Mouse (Mus musculus): ENCODE results near the gene Slc22a28. TPM values are rescaled to one million over a fixed set of nuclear protein-coding genes. Genes with fewer than 3 reads are reported as not detected.
"Not testable (repeated sequence)": the region's sequence is repeated elsewhere in the genome, so short reads cannot be mapped to it uniquely, and the experiment has no call there.

Gene Slc22a28
- not detected for total RNA-seq (2021)
- long read RNA-seq, experiment 1, result 0 reads
- long read RNA-seq, experiment 2, result 0 reads

DNA sequence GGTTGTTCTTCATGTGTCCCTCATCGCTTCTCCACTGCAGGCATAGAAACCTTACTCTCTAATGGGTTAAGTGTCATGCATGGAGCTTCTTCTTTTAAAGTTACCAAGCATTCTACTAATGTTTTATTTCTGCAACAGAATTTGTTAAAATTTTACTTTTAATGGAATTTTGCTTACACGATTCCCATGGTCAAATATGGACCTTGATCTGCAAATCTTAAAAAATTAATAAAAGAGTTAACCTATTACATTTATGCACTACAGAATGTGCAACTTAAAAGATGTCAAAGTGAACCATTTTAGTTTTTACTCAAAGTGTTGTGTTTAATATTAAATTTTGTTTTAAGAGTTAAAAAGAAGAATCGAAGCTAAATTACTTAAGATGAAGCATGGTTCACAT is at the start of gene Slc22a28:
TSS of gene Slc22a28 (minus strand) at position 102 of the 400 bp plus-strand sequence.
- DNase-seq; intact Hi-C loops (cut with DNase I; ENCODE audit: low total_unique reads): not testable (repeated sequence)

DNA sequence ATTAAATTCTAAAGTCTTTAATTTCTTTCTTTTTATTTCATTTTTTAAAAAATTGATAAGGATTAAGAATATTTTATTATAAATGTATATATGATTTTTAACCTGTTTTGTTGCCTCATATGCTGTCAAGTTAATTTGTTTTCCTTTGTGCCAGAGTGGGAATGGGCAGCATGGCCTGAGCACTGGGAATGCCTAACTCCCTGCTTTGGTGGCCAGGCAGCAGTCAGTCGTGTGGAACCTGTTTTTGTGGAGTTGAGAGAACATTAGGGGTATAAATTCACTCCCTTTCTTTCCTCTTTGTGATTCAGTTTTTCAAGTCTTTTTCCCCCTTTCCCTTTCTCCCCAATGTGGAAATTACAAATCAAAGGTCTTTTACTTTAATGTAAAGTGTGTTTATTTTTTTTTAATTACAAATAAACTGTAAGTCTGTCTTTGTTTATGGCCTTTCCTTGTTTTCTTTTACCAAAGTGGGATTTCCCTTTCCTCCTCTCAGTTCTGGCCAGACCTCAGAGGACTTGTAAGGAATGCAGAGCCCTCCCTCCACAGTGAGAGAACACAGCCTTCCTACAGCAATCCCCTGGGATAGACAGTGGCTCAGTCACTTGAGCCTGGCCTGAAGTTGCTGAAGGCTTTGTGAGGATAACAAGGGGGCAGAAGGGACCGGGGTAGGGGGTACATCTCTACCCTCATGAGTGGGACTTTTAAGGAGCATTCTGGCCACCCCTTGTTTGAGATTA is 17.2 kb upstream of the Slc22a28 start:
- intact Hi-C loops (cut with DNase I; ENCODE audit: low total_unique reads), result no loop called here
- no peak for DNase-seq

DNA sequence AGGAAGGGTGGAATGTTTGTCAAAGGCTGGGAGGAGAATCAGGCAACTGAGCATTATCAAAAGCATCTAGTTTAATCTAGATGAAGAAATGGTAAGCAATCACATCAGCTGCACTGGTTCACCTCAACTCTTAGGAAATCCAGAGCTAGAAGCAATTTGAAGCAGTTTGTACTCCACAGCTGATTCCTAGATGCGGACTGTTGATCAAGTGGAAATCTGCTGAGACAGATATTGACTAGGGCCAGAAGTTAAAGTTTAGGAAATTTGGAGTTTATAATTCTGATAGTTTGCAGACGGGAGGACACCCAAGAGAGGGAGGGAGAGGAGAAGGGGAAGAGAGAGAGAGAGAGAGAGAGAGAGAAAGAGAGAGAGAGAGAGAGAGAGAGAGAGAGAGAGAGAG is 10.9 kb upstream of the Slc22a28 start:
- DNase-seq; intact Hi-C loops (cut with DNase I; ENCODE audit: low total_unique reads): not testable (repeated sequence)

DNA sequence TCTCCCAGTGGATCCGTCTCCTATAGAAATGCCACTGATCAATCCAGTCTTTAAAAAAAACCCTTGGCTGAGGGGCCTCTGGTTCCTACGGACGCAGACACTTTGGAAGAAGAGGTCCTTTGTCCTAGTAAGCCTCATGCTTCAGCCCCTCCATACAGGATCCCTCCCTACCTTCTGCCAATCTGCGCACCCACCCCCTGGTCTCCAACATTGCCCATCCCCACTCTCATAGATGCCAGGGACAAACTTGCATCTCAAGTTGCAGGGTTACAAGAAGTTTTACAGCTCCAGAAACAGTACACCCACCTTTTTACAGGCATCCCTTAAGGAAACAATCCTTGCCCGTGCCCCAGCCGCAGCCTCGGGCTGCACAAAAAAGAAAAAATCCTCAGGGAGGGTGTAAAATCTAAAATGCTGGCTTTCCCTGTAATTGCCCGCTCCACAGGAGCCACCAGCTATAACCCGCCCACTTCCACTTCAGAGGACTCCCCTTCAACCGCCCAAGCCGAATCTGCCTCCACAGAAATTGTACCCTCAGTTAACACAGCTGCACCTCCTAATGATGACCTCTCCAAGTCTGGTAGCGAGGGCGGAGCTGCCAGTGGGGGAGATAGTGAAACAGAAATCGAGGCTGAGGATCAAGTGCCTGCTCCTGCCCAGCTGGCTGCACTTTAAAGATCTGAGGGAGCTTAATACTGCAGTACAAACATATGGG is 2.5 kb upstream of the Slc22a28 start:
- DNase-seq; intact Hi-C loops (cut with DNase I; ENCODE audit: low total_unique reads): not testable (repeated sequence)

DNA sequence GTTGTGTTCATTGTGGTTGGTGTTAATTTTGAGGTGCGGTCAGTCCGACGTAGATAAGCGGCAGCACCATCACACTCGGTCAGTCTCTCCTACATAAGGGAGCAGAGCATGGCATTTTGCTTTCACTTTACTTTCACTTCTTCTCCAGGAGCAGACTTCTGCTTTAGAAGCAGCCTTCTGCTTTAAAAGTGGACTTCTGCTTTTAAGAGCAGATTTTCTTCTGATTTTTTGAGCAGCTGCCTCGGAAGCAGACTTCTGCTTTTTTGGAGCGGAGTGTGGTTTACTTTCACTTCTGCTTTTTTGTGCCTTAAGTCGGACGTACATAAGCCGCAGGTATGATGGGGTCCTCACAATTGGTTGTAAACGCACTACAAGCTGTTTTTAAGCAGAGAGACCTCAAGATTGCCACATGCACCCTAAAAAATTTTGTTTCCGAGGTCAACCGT is 111.9 kb downstream of the Slc22a28 start:
- intact Hi-C loops (cut with DNase I; ENCODE audit: low total_unique reads), result no loop called here
- DNase-seq, result no peak

DNA sequence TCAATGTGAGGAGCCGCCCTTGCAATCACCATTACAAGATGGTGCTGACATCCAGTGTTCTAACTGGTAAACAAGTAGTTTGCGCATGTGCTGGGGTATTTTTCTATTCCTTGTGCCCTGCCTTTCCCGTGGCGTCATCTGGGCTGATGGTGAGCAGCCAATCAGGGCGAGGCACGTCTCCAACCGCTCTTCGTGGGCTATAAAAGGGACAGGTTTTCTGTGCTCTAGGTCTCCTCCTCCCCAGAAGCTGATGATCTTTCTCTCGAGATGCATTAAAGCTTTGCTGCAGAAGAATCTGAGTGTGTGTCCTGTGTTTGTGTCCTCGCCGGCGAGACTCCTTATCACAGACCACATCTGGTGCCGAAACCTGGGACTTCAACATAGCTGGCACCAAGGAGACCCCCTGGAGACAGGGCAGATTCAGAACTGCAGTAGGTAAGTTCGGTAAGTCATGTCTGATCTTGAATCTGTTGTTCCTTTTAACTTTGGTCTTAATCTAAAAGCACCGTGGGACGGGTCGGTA is 112.4 kb downstream of the Slc22a28 start:
- intact Hi-C loops (cut with DNase I; ENCODE audit: low total_unique reads); DNase-seq: not testable (repeated sequence)

DNA sequence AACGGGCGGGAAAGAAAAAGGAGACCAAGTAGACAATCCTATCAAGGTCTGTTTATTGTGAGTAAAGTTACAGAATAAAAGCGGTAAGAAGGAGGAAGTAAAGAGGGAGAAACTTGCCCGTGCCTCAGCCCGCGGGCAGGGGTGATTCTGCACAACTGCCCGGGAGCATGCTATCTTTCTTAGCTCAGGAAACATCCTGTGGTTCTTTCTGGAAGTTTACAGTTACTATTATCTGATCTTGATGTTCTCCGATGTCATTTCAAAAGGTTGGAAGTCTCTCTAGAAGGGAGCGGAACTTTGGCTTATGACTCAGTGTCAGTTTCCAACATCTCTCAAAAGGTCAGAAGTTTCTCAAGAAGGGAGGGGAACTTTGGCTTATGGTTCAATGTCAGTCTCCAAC is 113.2 kb downstream of the Slc22a28 start:
- intact Hi-C loops (cut with DNase I; ENCODE audit: low total_unique reads); DNase-seq: not testable (repeated sequence)

Other genes with a start within 250 kb of the Slc22a28 start
- gene Slc22a27, start 166.0 kb downstream of the Slc22a28 start, total RNA-seq (2021), result not detected
- not detected for gene Slc22a29, start 86.9 kb upstream of the Slc22a28 start, total RNA-seq (2021)